Mouse (Mus musculus) MEL (cell line): Measurements from ENCODE around the gene Sept5. TPM values are rescaled to one million over a fixed set of nuclear protein-coding genes. Genes with fewer than 3 reads are reported as not detected.

ENCODE experiments used
- DNase-seq: peaks from one replicate; pipeline ENCODE4 v3.0.0; 2011; ENCODE audit warnings: low read depth, low spot score
- H3K27ac ChIP-seq: 2 replicates; pipeline ENCODE4 v1.5.1; 2012; ENCODE audit warnings: low read depth, mild to moderate bottlenecking, control low read depth, low read length, moderate library complexity; ENCODE audit not compliant: control insufficient read depth
- H3K27me3 ChIP-seq, 2 experiments: fragments of 150-350 bp in 1 of 2; sonication (generic) in 1 of 2; 2 replicates each; pipeline ENCODE4 v1.6.1; 2012; ENCODE audit warnings: low read length in 2 of 2, mild to moderate bottlenecking in 2 of 2, improper control_type of control experiment in 1 of 2, moderate library complexity in 1 of 2; ENCODE audit not compliant: insufficient read depth in 2 of 2, control insufficient read depth in 1 of 2
- H3K36me3 ChIP-seq, 2 experiments: 2 replicates each; pipeline ENCODE4 v1.6.1; 2012 to 2014; ENCODE audit warnings: low read length in 2 of 2, improper control_type of control experiment in 1 of 2, inconsistent platforms in 1 of 2, mild to moderate bottlenecking in 1 of 2; ENCODE audit not compliant: insufficient read depth in 2 of 2, control insufficient read depth in 1 of 2
- H3K4me1 ChIP-seq, 2 experiments: fragments of 150-350 bp in 1 of 2; sonication (generic) in 1 of 2; 2 replicates each; pipeline ENCODE4 v1.6.1; 2012; ENCODE audit warnings: low read length in 2 of 2, improper control_type of control experiment in 1 of 2, mild to moderate bottlenecking in 1 of 2; ENCODE audit not compliant: insufficient read depth in 2 of 2, control insufficient read depth in 1 of 2
- H3K4me3 ChIP-seq, 2 experiments: fragments of 150-350 bp in 1 of 2; sonication (generic) in 1 of 2; 2 replicates each; pipeline ENCODE4 v1.5.1; 2012; ENCODE audit warnings: low read depth in 2 of 2, low read length in 2 of 2, mild to moderate bottlenecking in 2 of 2, moderate library complexity in 2 of 2, control low read depth in 1 of 2, improper control_type of control experiment in 1 of 2; ENCODE audit not compliant: control insufficient read depth in 1 of 2, insufficient read depth in 1 of 2
- H3K79me2 ChIP-seq: 2 replicates; pipeline ENCODE4 v1.6.1; 2012; ENCODE audit warnings: mild to moderate bottlenecking, low read length, moderate library complexity; ENCODE audit not compliant: control insufficient read depth, poor library complexity, insufficient read depth
- H3K9ac ChIP-seq: 2 replicates; pipeline ENCODE4 v1.6.1; 2012; ENCODE audit warnings: low read depth, mild to moderate bottlenecking, control low read depth, low read length, moderate library complexity; ENCODE audit not compliant: control insufficient read depth, poor library complexity, severe bottlenecking
- H3K9me3 ChIP-seq: fragments of 150-350 bp; sonication (generic); replicated peaks from 2 replicates; pipeline ENCODE4 v1.6.1; 2012; ENCODE audit warnings: mild to moderate bottlenecking, low read length, improper control_type of control experiment, moderate library complexity; ENCODE audit not compliant: insufficient read depth
- CTCF ChIP-seq, 3 experiments: IDR thresholded peaks in 2 of 3; conservative IDR thresholded peaks in 1 of 3; 2 replicates each; pipeline ENCODE4 v1.5.1; 2011 to 2012; ENCODE audit warnings: low read length in 3 of 3, low read depth in 2 of 3, mild to moderate bottlenecking in 2 of 3, improper control_type of control experiment in 1 of 3, inconsistent platforms in 1 of 3, mixed read lengths in 1 of 3, moderate library complexity in 1 of 3; ENCODE audit not compliant: control insufficient read depth in 1 of 3, insufficient read depth in 1 of 3, poor library complexity in 1 of 3, severe bottlenecking in 1 of 3
- EP300 ChIP-seq, 2 experiments: IDR thresholded peaks; 2 replicates each; pipeline ENCODE4 v1.6.1; 2011; ENCODE audit warnings: improper control_type of control experiment in 2 of 2, low read length in 2 of 2, low read depth in 1 of 2, mild to moderate bottlenecking in 1 of 2
- ETS1 ChIP-seq: IDR thresholded peaks from 2 replicates; pipeline ENCODE4 v1.6.1; 2012; ENCODE audit warnings: low read depth, mild to moderate bottlenecking, inconsistent platforms, low read length, improper control_type of control experiment, moderate library complexity
- GABPA ChIP-seq: IDR thresholded peaks from 2 replicates; pipeline ENCODE4 v1.6.1; 2012; ENCODE audit warnings: low read depth, mild to moderate bottlenecking, inconsistent platforms, low read length, improper control_type of control experiment, moderate library complexity
- HCFC1 ChIP-seq: IDR thresholded peaks from 2 replicates; pipeline ENCODE4 v1.6.1; 2012; ENCODE audit warnings: low read depth, mild to moderate bottlenecking, inconsistent platforms, low read length, improper control_type of control experiment, moderate library complexity
- JUND ChIP-seq: IDR thresholded peaks from 2 replicates; pipeline ENCODE4 v1.6.1; 2011; ENCODE audit warnings: low read depth, mild to moderate bottlenecking, improper control_type of control experiment, low read length
- KAT2A ChIP-seq: conservative IDR thresholded peaks from 2 replicates; pipeline ENCODE4 v1.6.1; 2012; ENCODE audit warnings: low read depth, low read length, improper control_type of control experiment, inconsistent platforms
- MAFK ChIP-seq: IDR thresholded peaks from 2 replicates; pipeline ENCODE4 v1.6.1; 2011; ENCODE audit warnings: low read depth, mild to moderate bottlenecking, low read length, improper control_type of control experiment, borderline replicate concordance
- MAZ ChIP-seq: IDR thresholded peaks from 2 replicates; pipeline ENCODE4 v1.6.1; 2012; ENCODE audit warnings: low read depth, mild to moderate bottlenecking, inconsistent platforms, low read length, improper control_type of control experiment
- MXI1 ChIP-seq: IDR thresholded peaks from 2 replicates; pipeline ENCODE4 v1.6.1; 2011; ENCODE audit warnings: mild to moderate bottlenecking, low read depth, low read length, improper control_type of control experiment
- MYB ChIP-seq: IDR thresholded peaks from 2 replicates; pipeline ENCODE4 v1.6.1; 2011; ENCODE audit warnings: mild to moderate bottlenecking, low read depth, low read length, improper control_type of control experiment
- NELFE ChIP-seq: IDR thresholded peaks from 2 replicates; pipeline ENCODE4 v1.6.1; 2011; ENCODE audit warnings: low read depth, low read length, improper control_type of control experiment
- POLR2A ChIP-seq, 2 experiments: IDR thresholded peaks; 2 replicates each; pipeline ENCODE4 v1.6.1; 2011 to 2012; ENCODE audit warnings: low read length in 2 of 2, mild to moderate bottlenecking in 2 of 2, control low read depth in 1 of 2, improper control_type of control experiment in 1 of 2, low read depth in 1 of 2, moderate library complexity in 1 of 2; ENCODE audit not compliant: control insufficient read depth in 1 of 2, insufficient read depth in 1 of 2, poor library complexity in 1 of 2
- POLR2AphosphoS5 ChIP-seq: IDR thresholded peaks from 2 replicates; pipeline ENCODE4 v1.6.1; 2012; ENCODE audit warnings: low read depth, borderline replicate concordance, mild to moderate bottlenecking, inconsistent platforms, low read length, moderate library complexity, mixed read lengths
- SIN3A ChIP-seq: IDR thresholded peaks from 2 replicates; pipeline ENCODE4 v1.6.1; 2012; ENCODE audit warnings: low read length, improper control_type of control experiment, inconsistent platforms
- UBTF ChIP-seq: IDR thresholded peaks from 2 replicates; pipeline ENCODE4 v1.6.1; 2012; ENCODE audit warnings: low read depth, mild to moderate bottlenecking, inconsistent platforms, low read length, improper control_type of control experiment, moderate library complexity, borderline replicate concordance; ENCODE audit not compliant: insufficient read depth
- ZMIZ1 ChIP-seq: IDR thresholded peaks from 2 replicates; pipeline ENCODE4 v1.6.1; 2012; ENCODE audit warnings: low read depth, mild to moderate bottlenecking, inconsistent platforms, low read length, improper control_type of control experiment, moderate library complexity
- ZNF384 ChIP-seq: IDR thresholded peaks from 2 replicates; pipeline ENCODE4 v1.6.1; 2012; ENCODE audit warnings: low read depth, mild to moderate bottlenecking, inconsistent platforms, low read length, improper control_type of control experiment
- polyA plus RNA-seq, 2 experiments: library from polyadenylated mRNA; stranded (reverse) in 1 of 2; unstranded in 1 of 2; fragments of >175 nt in 1 of 2; fragments of >200 nt in 1 of 2; gene quantifications; 2 replicates each; pipeline versions ENCODE4 v1.2.1 to v1.2.4; 2012; ENCODE audit warnings: low replicate concordance in 2 of 2, low read depth in 1 of 2; ENCODE audit not compliant: insufficient read length in 2 of 2, insufficient read depth in 1 of 2, missing spikeins in 1 of 2
- total RNA-seq: library from RNA; depleted of rRNA; stranded (reverse); fragments of 300-350 nt; gene quantifications from 2 replicates; pipeline ENCODE4 v1.2.3, GENCODE M21; 2012

Sept5 gene
- total and polyA plus RNA-seq, 3 experiments: 7.4 to 29.3 TPM; not detected in 1

- H3K9ac ChIP-seq: no peak overlapping the region
- no peaks in the 10 kb centered on the region for H3K9me3 ChIP-seq
- H3K4me1 ChIP-seq: peaks cover 3 to 6% of the 10 kb centered on the region in 2 experiments
- H3K27me3 ChIP-seq: no peaks in the 10 kb centered on the region
- peaks cover 0 to 3% of the 10 kb centered on the region in 2 experiments; a peak in 1 of 4 replicates for H3K36me3 ChIP-seq
- H3K79me2 ChIP-seq: no peaks in the 10 kb centered on the region
- H3K4me3 ChIP-seq: no peak overlapping the region
- no peak overlapping the region for H3K27ac ChIP-seq
- DNase-seq: no peak
- TF ChIP-seq POLR2AphosphoS5 (no peak), KAT2A (no peak), CTCF (IDR thresholded peaks at IDR 0.05 in 2 of 3, conservative IDR thresholded peaks at IDR 0.05 in 1 of 3; ENCODE audit: control insufficient read depth in 1 of 3, insufficient read depth in 1 of 3, low read depth in 2 of 3, low read length in 3 of 3, poor library complexity in 1 of 3, severe bottlenecking in 1 of 3) (no peak), UBTF (no peak), ETS1 (no peak), MAZ (no peak)
Measured at GRCm38 (mm10) chr16:18620201-18620600, 9.6 kb downstream of the Sept5 start.

DNA sequence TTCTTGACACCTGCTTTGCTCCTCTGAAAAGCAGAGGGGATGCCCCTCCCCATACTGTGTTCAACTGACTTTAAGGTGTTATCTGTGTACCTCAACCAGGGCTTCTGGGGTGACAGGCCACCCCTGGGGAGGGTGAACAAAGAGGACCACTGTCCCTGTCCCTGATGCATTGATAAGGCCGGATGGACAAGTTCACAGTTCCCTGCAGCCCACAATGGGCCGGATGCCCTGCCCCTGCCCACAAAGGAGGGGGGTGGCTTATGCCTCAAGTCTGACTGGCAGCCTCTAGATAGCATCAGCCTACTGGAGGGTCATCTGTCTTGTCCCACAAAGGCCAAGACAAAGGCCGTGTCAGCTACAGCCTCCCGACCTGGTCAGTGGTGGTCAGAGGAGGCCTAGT, 10.6 kb downstream of the Sept5 start:
- Histone ChIP-seq H3K4me1 (peaks cover 3 to 6% of the 10 kb centered on the region in 2 experiments), H3K4me3 (no peak overlapping the region), H3K36me3 (peaks cover 0 to 3% of the 10 kb centered on the region in 2 experiments; a peak in 1 of 4 replicates), H3K27ac (no peak overlapping the region), H3K79me2 (no peaks in the 10 kb centered on the region), H3K9ac (no peak overlapping the region), H3K9me3 (no peaks in the 10 kb centered on the region), H3K27me3 (no peaks in the 10 kb centered on the region)
- no peak for DNase-seq
- TF ChIP-seq POLR2A (IDR thresholded peaks at IDR 0.05; ENCODE audit: control insufficient read depth in 1 of 2, insufficient read depth in 1 of 2, low read depth in 1 of 2, low read length in 2 of 2, poor library complexity in 1 of 2): no peak
- no peak for TF ChIP-seq JUND
- TF ChIP-seq NELFE: no peak
- no peak for TF ChIP-seq MXI1
- TF ChIP-seq HCFC1: no peak
- no peak for TF ChIP-seq MAFK
- TF ChIP-seq GABPA: no peak
- no peak for TF ChIP-seq SIN3A
- no peak for TF ChIP-seq ZNF384
- no peak for TF ChIP-seq MYB
- no peak for TF ChIP-seq ZMIZ1
- TF ChIP-seq KAT2A: no peak
- TF ChIP-seq EP300 (IDR thresholded peaks at IDR 0.05; ENCODE audit: low read depth in 1 of 2, low read length in 2 of 2): no peak
